Mouse (Mus musculus): ENCODE measurements at regions not wholly inside any gene's neighbourhood (a gene's known extent, or its start where the extent isn't known, plus 50 kb on each side); places are given as distances from the start of the nearest gene placed in this dataset.

DNA sequence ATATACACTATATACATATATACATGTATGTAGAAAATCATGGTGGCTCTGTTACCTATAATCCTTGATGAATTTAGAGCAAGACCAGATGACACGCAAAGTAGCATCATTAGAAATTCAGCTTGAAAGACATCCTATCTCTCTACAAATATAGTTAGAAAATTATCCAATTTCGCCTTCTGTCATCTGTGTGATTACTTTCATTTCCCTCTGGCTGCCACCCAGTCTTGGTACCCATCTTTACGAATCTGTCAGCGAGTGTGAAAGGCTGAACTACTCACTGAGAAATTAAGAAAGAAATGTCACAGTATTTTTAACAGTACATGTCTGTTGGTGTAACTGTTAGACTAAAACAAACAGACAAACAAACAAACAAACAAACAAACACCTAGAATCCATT, 67.8 kb upstream of the Gm14444 start:
- TF ChIP-seq CTCF (IDR thresholded peaks at IDR 0.05; ENCODE audit: borderline replicate concordance, extremely low read depth, insufficient read depth, insufficient read length) (no peak), POLR2A (IDR thresholded peaks at IDR 0.05; ENCODE audit: borderline replicate concordance, extremely low read depth, insufficient read depth, insufficient read length, poor library complexity, severe bottlenecking) (no peak)
